Mouse (Mus musculus) T-cell, adult 2 months (primary cell): ENCODE measurements around the gene 1700017N19Rik.

Experiments used
- DNase-seq: peaks from one replicate; pipeline ENCODE4 v3.0.0; 2022; ENCODE audit warnings: low spot score

Gene 1700017N19Rik

DNA sequence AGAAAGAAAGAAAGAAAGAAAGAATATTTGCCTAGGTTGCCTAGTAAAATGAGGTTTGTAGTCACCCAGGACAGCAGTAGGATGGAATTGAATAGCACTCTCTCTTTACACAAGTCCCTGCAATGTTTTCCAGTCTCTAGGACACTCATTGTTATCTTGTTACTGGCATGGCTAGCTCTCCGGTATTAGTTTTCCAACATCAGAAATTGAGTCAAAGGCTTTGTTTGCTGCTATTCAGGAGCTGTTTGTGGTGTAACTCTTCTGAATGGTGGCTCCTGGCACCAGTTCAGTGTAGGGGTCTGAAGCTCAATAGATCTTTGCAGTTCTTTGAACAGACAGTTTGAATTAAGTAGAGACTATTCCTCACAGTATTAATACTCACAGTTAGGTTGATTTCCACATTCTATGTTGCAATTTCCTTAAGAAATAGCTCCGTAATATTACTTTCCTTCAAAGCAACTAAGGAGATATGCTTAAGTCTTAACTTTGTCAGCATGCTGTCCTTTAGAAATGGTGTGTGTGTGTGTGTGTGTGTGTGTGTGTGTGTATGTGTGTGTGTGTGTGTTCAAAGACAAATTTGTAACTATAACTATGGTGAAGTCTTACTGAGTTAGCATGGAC is 71.8 kb downstream of the 1700017N19Rik start:
- no peak for DNase-seq
